Mouse (Mus musculus) embryo, embryonic 10 days (tissue): Measurements from ENCODE around the gene Necap2.

ENCODE experiments used
- DNase-seq: peaks from one replicate; pipeline ENCODE4 v3.0.0-alpha.2; 2015; ENCODE audit warnings: low spot score

Gene Necap2

DNA sequence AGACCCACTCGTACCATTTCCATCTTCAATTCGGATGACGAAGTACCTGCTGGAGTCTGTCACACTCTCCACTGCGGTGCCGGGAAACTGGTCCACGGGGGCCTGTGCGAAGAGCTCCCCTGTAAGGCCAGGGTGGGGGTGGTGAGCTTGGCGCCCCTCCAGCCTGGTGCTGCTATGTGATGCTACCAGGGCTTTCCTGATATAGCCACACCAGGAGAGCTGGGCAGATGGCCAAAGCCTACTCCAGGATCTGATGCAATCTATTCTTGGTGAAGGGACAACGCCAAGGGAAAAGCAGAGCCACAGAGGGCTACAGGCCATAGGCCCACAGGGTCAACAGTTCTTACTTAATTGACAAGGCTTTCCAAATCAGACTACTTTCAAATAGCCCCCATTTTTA, 4.5 kb downstream of the Necap2 start:
- DNase-seq: no peak

- no peak for DNase-seq
These were observed 5.7 kb downstream of the Necap2 start for GRCm38 (mm10) chr4:141072502-141072901.

GRCm38 (mm10) chr4:141069731-141070130, 8.4 kb downstream of the Necap2 start:
- DNase-seq: peak; percentile 78

DNA sequence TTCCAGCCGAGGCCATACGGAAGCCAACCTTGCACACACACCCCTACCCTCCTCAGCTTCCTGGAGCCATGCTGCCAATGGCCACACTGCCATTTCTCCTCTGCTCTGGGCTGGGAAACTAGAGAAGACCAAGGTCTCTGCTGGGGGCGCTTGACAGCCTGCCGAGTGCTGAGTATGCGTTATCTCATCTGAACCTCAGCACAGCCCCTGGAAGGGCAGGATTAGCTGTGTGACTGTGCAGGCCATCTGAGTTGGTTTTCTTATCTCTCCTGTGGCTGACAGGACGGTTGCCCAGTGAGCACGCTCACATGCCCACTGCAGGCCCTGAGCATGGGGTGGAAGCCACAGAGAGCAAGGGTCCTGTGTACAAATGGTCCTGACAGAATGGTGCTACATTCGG, 9.5 kb downstream of the Necap2 start:
- DNase-seq: no peak

- DNase-seq: no peak
These were observed 10.6 kb downstream of the Necap2 start for GRCm38 (mm10) chr4:141067516-141068046.

DNA sequence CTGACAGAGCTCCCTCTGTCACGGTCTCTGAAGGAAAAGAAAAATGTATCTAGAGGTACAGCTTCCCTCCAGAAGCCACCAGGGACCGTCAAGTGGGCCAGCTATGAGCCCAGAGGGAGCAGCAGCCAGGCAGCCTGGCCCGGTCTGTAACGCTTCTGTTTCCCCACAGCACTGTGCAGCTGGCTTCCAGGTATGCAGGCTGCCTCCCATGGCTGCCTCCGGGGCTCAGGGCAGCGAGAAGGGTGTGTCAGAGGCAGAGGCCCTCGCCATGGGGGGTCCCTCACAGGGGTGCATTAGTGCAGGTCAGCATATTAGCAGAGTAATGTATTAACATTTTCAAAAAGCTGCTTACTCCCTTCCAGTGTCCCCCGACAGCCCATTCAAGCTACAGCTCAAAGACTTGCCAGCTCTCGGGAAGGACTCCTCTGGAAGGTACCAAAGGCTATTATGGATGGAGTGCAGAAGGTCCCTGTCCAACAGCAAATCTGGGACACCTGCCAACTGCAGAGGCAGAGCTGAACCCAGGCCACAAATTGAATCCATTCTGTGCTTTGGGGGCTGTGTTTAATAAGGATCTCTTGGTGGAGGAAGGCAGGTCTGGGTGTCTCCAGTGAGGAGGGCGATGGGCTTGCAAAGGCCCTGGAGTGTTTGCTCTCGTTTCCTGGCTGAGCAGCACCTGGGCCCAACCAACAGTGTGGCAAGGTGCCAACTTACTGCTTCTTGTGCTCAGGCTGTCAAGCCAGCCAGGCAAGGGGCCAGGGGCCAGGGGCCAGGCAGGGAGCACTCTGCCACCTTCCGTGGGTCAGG, 11.2 kb downstream of the Necap2 start:
- DNase-seq: no peak

DNA sequence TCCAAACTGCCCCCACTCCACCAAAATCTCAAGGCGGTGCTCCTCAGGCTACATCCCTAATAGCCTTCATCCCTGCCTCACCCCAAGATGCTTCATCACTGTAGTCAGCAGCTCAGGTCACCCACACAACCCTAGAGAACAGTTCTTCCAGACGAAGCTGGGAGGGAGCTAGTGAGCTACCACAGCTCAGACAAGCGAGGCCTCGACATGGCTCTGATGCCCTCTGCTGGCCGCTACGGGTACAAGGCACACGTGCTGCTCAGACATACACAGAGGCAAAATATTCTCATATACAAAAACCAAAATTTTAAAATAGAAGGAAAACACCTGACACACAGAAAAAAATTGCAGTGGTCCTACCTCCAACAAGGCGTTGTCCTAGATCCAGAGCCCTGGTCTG, 13.0 kb downstream of the Necap2 start:
- peak; percentile 96 for DNase-seq

DNA sequence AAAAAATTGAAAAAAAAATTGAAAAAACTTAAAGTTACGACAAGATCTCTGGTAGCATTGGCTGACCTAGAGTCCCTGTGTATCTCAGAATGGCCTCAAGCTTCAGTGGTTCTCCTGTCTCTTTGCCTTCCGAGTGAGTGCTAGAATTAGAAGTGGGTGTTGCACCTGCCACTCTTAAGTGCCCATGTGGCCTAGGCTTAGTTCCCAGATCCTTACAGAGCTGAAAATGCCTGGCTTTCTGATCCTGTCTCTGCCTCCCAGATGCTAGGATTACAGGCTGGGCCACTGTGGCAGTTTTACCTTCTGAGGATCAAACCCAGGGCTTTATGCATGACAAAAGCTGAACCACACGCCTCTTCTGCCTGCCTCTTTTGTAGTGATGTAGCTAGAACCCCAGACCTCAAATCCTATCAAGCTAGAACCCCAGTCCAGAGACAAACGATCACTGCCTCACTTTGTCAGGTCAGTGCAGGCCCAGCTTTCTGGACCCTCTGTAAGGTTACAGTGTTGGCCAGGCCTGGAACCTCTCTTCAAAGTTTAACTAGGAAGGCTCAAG, 14.0 kb downstream of the Necap2 start:
- no peak for DNase-seq

DNA sequence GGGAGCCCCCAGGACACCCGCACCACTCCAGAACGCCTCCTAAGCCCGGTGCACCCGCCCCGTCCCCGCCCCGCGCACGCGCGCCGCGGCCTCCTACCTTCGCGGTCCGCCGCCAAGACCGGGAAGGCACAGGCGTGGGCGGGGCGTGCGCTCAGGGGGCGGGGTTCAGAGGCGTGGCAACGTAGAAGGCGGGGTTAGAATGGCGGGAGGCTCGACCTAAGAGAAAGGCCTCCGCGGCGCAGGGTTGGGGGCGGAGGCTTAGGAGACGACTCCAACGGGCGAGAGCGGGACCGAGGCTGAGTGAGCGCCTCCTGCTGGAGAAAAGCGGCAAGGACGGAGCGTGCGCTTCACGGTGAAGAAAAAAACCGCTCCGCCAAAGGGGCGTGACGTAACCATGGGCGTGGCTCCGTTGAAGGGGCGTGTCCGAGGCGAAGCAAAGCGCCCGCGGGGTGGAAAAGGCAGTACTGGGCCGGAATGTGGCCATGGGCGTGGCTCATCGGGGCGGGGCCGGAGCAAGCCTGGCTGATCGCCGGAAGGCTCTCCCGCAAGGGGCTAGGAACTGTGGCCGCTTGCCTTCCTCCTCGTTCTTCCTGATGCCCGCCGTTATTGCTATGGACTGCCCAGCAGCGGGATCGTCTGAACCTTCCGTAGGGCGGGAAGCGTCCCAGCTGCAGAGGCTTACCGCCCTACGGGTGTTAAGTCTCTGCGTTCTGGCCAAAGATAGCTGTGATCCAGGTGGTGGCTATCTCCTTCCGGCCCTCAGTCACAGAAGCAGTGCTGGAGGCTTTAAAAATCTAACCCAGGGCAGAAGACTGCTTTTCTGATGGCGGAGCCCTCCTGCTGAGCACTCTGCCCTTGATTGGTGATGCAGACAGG, 17.5 kb downstream of the Necap2 start, which contains the start of gene Crocc:
Gene Crocc, minus strand, starts transcription at position 125 of the 876 bp plus-strand sequence.
- DNase-seq: peak; percentile 100

- DNase-seq: peak; percentile 52
These were observed 18.3 kb downstream of the Necap2 start for GRCm38 (mm10) chr4:141059616-141060425.

GRCm38 (mm10) chr4:141058835-141059234, 19.3 kb downstream of the Necap2 start:
- DNase-seq: no peak

GRCm38 (mm10) chr4:141056970-141057369, 21.2 kb downstream of the Necap2 start:
- DNase-seq: no peak

- DNase-seq: peak; percentile 70
These were observed 24.5 kb downstream of the Necap2 start for GRCm38 (mm10) chr4:141053568-141054161.

- no peak for DNase-seq
These were observed 25.0 kb downstream of the Necap2 start for GRCm38 (mm10) chr4:141053138-141053537.

- no peak for DNase-seq
These were observed 25.7 kb downstream of the Necap2 start for GRCm38 (mm10) chr4:141052442-141052841.

DNA sequence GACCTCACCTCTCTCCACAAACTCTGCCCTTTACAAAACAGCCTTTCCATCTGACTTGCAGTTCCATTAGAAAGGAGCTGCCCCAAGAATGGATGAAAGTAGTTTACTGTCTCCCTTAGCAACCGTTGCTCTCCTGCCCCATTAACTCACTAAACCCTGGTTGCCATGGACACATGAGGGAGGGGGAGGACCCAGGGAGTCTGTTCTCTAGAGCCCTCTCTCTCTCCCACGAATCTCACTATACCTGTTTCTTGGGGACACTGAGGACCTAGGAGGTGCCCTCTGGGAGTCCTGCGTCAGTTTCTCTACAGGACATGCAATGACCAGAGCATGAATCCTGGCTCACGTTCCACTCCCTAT, 28.7 kb downstream of the Necap2 start:
- DNase-seq: peak; percentile 89

DNA sequence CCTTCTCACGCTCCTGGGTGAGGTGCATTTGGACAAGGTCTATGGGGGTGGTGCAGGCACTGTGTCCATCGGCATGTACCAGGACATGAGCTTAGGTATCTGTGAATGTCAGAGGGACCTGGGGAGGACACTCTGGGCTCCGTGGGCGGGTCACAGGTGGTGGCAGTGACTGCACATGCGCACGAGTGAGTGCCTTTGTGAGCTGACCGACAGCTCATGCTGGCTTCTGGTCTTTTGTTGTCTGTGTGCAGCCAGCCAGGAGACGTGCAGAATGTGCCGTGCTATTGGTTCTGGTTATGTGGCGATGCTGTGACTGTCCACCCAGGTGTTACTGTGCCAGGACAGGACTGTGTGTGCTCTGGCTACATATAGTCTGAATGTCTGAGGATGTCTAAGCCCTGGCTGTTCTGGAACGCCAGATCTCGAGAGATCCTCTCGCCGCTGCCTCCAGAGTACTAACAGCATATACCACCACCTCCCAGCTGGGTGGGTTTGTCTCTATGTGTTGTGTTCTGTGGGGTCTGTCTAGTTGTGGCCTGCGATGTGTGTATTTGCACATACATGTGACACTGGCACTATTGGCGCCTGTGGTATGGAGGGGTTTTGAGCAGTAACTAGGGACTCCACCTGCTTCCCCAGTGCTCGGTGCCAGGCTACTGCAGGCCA, 29.2 kb downstream of the Necap2 start:
- DNase-seq: peak; percentile 33

GRCm38 (mm10) chr4:141044816-141045215, 33.3 kb downstream of the Necap2 start:
- peak; percentile 87 for DNase-seq

DNA sequence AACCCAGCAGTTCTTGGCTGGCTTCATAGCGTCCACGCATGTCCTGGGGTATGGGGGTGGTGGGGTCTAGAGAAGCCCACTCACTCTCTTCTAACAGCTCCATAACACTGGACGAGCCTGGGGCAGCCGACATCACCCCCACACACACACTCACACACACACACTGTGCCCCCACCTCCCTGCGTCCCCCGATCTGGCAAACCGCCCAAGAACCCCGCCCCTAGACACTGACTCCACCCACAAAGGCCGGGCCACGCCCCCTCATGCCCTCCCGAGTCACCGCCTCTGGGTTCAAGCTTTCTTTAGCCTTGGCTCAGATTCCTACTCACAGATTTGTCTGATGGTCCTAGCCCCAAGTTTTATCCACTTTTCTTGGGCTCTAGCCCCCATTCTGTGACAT, 37.0 kb downstream of the Necap2 start:
- no peak for DNase-seq
